Mouse (Mus musculus): ENCODE results near the gene Hcfc1r1.

The Hcfc1r1 gene

GRCm38 (mm10) chr17:23673424-23674073, at the start of gene Hcfc1r1, which contains the start of gene Thoc6:
Gene Hcfc1r1 (plus strand): TSS chr17:23673596.
Gene Thoc6 (minus strand): TSS chr17:23673882.
- peak; percentile 97 for DNase-seq (ENCODE audit: low spot score)

- DNase-seq (ENCODE audit: low spot score) = no peak
Measured at GRCm38 (mm10) chr17:23627813-23628212, 45.6 kb upstream of the Hcfc1r1 start.

- DNase-seq (ENCODE audit: low spot score) = peak; percentile 68
Measured at GRCm38 (mm10) chr17:23630195-23631020, 43.0 kb upstream of the Hcfc1r1 start.

- DNase-seq (ENCODE audit: low spot score) = no peak
Measured at GRCm38 (mm10) chr17:23631241-23631640, 42.2 kb upstream of the Hcfc1r1 start.

DNA sequence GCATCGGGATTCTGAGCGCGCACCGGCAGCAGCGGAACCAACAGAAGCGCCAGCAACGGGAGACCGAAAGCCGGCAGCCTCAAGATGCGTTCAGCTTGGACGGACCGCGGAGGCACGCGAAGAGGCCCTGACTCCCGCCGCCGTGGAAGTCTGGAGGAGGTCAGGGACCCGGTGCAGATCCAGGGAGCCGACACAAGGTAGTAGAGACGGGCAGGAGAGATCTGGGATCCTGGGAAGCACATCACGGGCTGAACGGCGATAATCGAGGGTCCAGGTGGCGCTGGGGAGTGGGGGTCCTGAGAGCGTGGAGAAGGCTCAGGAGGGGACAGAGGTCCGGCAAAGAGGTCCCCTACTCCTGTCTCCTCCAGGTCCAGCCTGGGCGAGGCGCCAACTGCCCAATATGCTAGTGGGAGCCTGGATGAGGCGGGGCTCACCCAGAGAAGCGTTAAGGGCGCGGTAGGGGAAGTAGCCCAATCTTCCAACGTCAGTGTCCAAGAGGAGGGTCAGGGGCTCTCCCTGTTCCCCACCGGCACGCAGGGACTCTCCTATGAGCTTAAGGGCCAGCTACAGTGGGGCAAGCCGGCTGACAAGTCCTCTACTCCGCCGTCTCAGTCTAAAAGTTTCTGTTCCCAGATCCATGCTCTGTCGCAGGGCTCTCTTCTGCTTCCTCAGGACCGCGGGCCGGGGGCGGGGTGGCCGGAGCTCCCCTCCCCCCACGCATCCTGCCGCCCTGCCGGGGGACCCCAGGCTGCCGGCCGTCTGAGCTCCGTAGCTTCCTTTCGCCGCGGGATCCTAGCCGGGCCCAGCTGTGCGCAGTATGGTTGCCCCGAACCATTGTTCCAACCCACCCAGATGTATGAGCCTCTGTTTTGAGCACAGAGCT, 28.5 kb upstream of the Hcfc1r1 start, which contains the start of gene Mmp25:
TSS of gene Mmp25 (minus strand) at position 665 of the 883 bp plus-strand sequence.
- no peak for DNase-seq (ENCODE audit: low spot score)

GRCm38 (mm10) chr17:23645894-23646293, 27.5 kb upstream of the Hcfc1r1 start:
- DNase-seq (ENCODE audit: low spot score) = no peak

- DNase-seq (ENCODE audit: low spot score) = no peak
Measured at GRCm38 (mm10) chr17:23651363-23651762, 22.0 kb upstream of the Hcfc1r1 start.

DNA sequence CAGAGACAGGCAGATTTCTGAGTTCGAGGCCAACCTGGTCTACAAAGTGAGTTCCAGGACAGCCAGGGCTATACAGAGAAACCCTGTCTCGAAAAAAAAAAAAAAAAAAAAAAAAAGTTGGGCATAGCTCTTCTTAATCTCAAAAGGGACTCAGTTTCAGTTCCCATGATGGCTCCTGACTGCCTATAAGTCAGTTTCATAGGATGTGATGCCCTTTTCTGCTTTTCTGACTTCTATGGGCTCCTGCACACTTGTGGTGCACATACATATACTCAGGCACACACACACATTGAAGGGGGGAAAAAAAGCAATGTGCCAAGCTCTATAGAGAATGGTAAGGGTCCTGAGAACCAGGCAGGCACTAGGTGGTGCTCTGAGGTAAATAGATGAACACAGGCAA, 20.1 kb upstream of the Hcfc1r1 start:
- no peak for DNase-seq (ENCODE audit: low spot score)

- DNase-seq (ENCODE audit: low spot score) = no peak
Measured at GRCm38 (mm10) chr17:23654001-23654400, 19.4 kb upstream of the Hcfc1r1 start.

DNA sequence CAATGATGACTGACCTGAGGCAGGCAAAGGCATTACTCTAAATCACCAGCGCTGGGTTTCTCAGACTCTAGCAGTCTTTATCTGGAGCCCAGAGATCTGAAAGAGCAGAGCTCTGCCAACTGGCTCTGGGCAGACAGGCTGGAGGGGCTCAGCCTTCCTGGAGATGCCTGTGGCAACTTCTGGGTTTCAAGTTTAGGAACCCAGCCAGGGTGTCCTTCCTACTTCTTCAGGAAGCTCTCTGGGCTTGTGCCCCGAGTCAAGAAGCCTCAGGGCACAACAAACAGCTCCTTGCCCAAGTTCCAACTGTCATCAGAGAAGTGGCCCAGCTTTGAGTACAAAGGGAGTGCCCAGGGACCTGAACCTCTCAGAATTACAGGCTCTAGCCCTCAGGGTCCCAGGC, 19.0 kb upstream of the Hcfc1r1 start:
- DNase-seq (ENCODE audit: low spot score) = no peak

DNA sequence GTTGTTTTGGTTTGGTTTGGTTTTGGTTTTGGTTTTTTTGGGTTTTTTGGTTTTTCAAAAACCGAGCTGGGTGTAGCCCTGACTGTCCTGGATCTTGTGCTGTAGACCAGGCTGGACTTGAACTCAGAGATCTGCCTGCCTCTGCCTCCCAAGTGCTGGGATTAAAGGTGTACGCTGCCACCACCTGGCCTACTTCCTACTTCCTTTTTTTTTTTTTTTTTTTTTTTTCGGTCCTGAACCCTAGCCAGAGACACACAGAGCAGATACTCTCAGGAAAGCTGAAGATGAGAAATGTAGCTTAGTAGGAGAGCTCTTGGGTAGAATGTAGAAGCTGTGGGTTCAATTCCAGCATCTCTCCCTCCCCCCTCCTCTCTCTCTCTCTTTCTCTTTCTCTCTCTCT, 14.9 kb upstream of the Hcfc1r1 start:
- DNase-seq (ENCODE audit: low spot score) = no peak

- DNase-seq (ENCODE audit: low spot score) = no peak
Measured at GRCm38 (mm10) chr17:23660117-23660875, 13.1 kb upstream of the Hcfc1r1 start, which contains the start of gene Bicdl2. Gene Bicdl2 (plus strand): TSS chr17:23660506.

DNA sequence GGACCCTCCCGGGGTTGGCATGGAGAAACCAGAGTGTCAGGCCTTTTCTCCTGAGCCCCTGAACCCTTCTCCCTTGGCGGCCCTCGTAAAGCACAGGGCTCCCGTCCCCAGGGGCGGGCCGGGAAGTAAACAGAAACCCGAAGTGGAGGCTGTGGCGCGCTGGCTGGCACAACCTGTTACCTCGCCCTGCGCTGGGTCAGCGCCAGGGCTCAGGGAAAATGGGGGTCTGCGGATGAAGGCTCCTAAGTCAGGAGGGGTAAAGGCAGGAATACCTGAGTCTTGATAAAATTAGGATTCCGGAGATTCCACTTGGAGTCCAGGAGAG, 12.6 kb upstream of the Hcfc1r1 start:
- no peak for DNase-seq (ENCODE audit: low spot score)

GRCm38 (mm10) chr17:23661526-23661925, 11.9 kb upstream of the Hcfc1r1 start:
- no peak for DNase-seq (ENCODE audit: low spot score)

DNA sequence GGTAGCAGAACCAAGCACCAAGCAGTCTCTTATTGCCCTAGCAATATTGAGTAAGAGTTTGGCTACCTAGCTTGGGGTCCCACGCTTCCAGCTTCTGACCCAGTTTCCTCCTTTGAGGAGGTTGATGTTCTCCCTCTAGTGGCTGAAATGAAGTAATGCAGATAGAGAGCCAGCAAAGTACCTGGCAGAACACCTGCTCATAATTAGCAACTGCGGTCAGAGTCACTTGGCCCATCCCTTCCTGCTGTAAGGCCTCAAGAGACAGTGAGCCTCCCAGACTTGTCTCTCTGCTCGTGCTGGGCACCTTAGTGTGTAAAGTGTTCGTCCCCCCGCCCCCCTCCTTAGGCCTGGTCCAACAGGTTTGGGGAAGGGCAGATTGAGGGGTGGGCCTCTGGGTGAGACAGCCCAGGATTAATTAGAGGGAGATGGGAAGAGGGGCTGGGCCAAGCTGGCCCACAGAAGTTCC, 8.8 kb upstream of the Hcfc1r1 start:
- DNase-seq (ENCODE audit: low spot score) = no peak

GRCm38 (mm10) chr17:23665511-23665910, 7.9 kb upstream of the Hcfc1r1 start:
- DNase-seq (ENCODE audit: low spot score) = no peak

GRCm38 (mm10) chr17:23670516-23671074, 2.8 kb upstream of the Hcfc1r1 start:
- no peak for DNase-seq (ENCODE audit: low spot score)

DNA sequence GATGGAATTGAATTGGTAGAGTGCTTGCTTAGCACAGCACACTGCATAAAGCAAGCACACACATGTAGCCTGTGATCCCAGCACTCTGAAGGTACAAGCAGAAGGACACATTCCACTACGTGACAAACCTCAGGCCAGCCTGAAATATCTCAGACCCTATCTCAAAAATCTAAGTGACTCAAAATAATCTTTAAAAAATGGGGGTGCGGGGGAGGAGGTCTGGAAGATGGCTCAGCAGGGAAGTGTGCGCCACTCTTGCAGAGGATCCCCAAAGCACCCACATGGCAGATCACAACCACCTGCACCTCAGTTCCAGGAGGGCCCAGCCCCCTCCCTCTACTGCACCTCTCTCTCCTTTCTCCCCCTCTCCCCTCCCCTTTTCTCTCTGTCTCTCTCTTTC, 1.9 kb upstream of the Hcfc1r1 start:
- DNase-seq (ENCODE audit: low spot score) = no peak

DNA sequence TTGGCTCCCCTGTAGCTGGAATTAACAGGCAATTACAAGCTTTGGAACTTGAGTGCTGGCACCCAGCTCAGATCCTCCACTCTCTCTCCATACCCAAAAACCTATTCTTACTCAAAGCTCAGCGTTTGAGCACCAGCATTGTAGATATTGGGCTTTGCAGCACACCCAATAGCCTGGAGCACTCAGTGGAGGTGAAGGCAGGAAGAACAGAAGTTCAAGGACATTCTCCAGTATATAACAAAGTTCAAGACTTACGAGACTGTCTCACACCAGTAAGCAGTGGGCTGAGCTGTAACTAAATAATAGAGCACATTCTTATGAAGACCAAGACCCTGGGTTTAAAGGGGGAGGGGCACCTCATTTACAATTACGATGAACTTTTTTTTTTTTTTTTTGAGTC, 635 bp upstream of the Hcfc1r1 start:
- no peak for DNase-seq (ENCODE audit: low spot score)

DNA sequence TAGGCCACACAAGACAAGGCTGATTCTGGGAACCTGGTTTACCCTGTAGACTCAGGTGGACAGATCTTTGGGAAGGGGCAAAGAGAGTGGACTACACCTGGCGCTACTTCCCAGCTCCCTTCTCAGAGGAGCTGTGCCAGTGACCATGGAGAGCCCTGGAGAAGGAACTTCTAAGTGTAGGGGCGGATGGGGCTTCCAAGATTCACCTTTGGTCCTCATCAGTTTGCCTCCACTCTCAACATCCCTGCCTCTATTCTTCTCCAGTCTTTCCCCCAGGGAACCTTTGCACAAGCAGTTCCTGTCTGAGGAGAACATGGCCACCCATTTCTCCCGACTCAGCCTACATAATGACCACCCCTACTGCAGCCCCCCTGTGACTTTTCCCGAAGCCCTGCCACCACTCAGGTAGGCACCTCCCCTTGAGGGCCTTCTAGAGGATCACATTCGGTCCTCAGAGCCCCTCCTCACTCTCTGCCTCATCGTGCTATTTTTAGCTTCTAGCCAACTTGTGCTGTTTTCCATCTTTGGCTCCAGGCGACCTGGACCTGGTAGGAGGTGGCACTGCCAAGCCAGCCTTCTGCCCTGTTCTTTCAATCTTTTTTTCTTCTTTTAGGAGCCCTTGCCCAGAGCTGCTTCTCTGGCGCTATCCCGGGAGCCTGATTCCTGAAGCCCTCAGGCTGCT, 1.0 kb downstream of the Hcfc1r1 start:
- no peak for DNase-seq (ENCODE audit: low spot score)

- no peak for DNase-seq (ENCODE audit: low spot score)
Measured at GRCm38 (mm10) chr17:23675127-23675526, 1.7 kb downstream of the Hcfc1r1 start.
